Mouse (Mus musculus) mouse trophoblast stem cell (cell line): ENCODE results near the gene Arsa.

Experiments used
- in situ Hi-C, 2 experiments: fragments of 300-500 bp; cut with MseI, MboI; formaldehyde crosslinking; loops; 2 replicates in 1 of 2; 3 replicates in 1 of 2; pipeline ENCODE4 v1.15.1; 2025

Gene Arsa

DNA sequence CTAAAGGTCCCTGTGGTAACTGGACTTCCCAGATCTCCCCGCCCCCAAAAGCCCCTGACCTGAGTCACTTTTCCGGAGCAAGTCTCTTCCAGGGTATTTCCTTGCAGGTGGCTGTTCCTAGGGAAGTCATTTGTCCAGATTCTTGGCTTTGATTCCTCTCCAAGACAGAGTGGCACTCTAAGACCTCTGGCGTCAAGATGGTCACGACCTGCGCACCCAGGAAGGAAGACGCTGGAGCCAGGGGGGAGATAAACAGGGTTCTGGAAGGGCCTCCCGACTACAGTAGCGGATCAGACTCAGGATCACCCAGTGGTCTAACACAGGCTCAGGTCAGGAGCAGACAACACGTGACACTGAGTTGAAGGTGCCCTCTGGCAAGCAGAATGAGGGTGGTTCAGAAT, at the start of gene Arsa:
TSS of gene Arsa (minus strand) at position 335 of the 401 bp plus-strand sequence.
- in situ Hi-C loops = no loop called here

DNA sequence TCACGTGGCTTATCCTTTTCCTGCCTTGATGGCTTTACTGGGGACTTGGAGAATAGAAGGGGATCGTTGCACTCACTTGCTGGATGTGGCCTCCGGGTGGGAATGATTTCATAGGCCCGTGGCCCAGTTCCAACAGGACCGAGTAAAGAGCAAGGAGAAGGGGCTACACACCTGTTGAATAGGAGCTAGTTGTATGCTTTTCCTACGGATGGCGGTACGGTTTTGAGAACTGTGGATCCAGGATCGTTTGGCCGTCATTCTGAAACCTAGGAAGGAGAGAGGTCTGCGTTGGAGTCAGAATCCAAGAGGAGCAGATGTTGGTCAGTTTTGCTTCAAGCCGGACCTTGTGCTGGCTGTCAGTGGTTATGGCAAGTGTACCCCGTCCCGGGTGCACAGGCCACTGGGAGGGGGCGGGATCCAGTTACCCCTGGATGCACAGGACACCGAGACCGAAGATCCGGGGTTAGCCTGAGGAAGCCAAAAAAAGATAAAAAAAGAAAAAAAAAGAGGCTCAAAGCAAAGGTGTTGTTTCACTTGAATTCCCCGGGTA, 49.6 kb upstream of the Arsa start:
- in situ Hi-C loops = no loop called here

DNA sequence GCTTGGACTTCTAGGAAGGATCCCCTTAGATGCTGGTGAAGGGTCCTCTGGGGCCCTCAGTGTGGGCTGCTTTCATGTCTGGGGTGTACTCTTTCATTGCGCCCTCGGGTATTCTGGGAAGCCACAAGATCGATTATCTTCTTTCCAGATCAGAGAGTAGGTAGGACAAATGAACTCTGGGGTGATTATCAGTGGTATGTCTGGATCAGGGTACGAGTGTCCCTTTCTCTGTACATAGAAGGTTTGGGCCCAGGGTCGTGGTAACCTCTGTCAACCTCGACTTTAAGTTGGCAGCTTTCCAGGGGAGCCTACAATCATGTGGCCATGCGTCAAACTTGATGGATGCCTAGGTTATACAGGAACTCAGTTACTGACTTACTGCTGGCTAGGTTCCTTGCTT, 48.7 kb upstream of the Arsa start:
- in situ Hi-C loops = no loop called here

DNA sequence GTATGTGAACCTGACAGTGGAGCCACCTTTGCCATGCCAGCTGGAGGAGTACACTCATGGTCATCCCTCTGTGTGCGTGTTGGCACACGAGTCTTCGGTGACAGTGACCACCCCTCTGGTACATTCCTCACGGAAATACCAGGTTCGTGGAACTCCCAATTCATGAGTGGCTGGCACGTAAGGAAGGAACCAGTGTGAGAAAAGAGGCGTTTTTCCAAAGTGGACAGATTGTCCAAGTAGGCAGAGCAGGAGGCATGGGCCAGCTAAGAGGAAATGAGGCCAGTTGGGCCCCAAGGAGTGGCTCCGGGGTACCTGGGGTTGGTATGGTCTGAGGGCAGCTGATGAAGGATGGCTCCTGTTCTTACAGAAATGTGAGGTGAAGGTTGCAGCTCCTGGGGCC, 48.2 kb upstream of the Arsa start:
- in situ Hi-C loops = no loop called here

DNA sequence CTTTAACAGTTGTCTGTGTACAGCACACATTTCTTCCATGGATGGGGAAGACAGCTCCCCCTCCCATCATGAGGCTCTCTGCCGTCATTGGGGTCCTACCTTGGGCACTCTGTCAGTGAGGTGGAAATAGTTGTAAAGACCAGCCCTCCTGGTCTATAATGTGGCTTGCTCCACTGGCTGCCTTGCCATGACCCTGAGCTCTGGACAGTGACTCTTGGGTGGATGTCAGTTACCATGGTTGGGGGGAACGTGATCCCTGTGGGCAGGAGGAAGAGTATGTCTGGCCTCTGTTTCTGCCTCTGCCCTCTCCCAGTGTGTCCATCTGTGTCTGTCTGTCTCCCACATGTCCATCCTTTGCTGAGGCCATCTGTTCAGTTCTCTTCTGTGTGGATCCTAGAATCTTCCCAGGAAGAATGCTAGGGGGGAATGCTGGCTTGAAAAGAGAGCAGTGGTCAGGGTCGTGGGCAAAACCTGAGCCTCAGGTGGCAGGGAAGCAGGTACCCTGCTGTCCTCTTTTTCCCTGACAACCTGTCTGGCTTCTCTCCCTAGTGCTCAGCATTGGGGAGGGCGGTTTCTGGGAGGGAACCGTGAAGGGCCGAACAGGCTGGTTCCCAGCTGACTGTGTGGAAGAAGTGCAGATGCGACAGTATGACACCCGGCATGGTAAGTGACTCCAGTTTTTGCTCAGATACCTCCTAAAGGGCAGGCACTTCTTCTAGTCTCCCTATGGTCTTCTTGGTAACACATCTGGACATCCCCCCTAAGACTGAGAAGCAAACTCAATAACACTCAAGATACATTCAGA, 47.6 kb upstream of the Arsa start:
- in situ Hi-C loops = no loop called here

DNA sequence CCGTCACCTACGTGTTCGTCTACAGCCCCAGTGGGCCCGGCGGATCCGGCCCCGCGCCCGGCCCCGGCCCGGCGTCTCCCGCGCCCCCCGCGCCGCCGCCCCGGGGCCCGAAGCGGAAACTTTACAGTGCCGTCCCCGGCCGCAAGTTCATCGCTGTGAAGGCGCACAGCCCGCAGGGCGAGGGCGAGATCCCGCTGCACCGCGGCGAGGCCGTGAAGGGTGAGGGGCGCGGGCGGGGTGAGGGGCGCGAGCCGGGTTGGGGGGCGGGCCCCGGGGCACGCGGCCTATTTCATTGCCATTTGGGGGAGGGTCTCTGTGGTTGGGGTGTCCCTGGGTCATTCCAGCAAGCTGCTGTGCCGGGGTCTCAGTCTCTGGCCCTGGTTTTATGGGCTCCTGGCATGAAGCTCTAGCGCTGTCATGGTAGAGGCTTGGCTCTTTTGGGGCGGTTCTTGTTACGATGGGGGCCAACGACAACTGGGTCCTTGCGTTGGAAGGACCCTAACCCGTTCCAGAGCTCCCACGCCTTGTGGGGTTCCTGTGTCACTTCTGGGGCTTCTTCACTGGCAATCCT, 46.9 kb upstream of the Arsa start:
- in situ Hi-C loops = no loop called here

DNA sequence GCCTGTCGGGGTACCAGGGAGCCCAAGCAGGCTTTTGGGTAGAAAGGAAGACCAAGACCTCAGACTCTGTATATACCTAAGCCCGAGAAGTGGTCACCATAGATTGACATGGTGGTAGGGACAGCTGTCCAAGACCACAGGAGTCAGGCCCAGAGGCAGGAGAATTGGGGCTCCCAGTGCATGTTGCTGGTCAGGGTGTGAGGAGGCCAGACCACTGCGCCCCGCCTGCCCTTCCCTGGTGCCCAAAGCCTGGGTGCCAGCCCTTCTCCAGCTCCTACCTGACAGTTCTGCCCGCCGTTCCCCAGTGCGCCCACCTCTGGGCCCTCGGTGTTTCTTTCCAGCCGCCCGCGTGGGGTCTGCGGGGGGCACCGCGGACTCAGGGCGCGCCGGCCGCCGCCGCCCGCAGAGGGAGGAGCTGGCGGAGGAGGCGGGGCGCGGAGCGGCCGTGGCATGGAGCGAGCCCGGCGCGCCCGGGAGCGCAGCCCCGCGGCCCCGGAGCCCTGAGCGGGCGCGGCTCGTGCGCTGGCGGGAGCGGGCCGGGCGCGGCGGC, 46.1 kb upstream of the Arsa start:
- in situ Hi-C loops = no loop called here

DNA sequence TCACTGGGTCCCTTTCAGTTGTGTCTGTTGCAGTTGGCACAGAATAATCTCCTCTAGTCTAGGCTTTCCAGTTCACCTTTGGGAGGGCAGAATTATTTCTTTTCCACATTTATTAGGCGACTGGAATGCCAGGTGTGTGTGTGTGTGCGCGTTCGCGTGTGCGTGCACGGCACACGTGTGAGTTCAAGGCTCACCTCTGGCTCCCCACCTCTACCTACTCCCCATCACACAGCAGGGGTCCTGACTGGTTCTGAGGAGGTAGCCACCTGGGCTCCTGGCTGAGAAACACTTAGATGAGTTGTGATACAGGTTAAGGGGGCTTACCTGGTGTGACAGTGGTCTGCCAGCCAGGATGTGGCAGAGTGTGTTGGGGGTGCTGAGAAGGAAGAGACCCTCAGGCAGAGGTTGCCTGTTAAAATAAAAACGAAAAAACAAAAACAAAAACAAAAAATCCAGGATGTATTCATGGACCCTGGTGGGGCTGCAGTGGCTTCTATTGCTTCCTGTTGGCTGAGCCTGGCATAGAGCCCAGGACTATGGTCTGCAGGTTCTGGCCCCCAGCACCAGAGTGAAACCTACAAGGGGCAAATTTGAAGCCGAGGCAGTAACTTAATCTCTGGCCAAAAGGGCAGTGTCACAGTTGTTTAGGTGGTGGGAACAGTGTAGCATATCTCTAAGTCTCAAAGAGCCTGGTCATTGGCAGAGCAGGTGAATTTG, 45.5 kb upstream of the Arsa start:
- in situ Hi-C loops = no loop called here

DNA sequence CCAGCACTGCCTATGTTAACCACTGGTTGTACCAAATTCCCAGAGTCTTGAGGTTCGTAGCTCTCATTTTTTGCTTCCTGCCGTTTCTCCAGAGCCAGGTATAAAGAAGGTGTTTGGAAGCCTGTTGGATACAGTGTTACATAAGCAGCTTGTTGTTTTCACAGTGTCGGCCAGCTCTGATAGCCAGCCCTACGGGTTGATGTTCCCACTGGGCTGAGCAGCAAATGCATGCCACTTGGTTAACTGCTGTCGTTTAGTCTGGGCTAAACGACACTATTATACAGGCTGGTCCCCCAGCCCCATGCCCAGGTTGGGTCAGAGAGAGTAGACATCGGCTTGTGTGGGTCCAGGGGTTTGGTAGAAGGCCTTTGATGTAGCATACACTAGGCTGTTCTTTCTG, 44.7 kb upstream of the Arsa start:
- in situ Hi-C loops = no loop called here

DNA sequence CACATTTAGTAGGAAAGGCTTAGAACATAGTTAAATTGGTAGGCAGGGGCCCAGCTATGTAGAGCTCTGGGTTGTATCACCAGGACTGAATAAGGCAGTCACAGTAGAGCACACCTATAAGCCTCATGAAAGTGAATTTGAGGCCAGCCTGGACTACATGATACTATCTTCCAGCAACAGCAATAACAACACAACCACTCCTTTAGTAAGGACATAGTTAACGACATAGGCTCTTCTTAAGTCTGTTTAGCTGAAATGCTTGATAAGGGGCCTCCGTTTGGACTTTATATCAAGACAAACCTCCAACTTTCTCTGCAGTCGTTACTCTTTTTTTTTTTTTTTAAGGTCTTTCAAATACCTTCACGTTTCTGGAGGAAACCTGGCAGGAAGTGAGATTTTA, 35.5 kb upstream of the Arsa start:
- in situ Hi-C loops = no loop called here

DNA sequence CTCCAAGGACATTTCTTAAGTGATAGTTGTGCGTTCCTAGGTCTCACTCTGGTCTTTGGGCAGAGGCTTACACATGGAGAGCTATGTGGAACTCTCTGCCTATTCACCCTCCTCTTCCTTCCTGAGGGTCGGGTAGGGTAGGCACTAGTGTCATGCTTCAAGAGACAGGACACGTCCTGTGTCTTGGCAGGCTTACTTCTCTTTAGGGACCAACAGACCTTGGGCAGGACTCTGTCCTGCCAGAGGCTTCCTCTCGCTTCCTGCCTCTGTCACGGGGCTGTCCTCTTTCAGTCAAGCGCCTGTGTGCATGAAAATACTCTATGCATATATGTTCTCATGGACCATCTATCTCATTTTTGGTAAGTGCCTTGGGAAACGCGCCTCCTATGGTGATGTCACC, 30.5 kb upstream of the Arsa start:
- in situ Hi-C loops = no loop called here

DNA sequence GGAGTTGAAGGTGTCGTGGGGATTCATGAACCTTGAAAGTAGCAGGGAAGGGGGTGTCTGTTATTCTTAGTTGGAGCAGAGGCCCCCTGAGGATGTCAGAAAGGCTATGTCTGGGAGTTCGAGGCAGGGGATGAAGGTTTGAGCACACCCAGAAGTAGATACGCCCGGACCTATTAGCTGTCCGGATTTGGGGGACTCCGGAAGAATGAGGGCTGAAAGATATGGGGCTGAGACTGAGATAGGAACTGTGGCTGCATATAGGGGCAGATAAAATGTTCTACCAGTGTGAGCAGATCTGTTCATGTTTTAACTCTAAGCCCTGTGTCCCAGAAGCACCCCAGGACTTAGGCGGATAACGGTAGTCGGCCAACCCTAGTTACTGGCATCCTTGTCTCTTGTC, 27.6 kb upstream of the Arsa start:
- in situ Hi-C loops = no loop called here

DNA sequence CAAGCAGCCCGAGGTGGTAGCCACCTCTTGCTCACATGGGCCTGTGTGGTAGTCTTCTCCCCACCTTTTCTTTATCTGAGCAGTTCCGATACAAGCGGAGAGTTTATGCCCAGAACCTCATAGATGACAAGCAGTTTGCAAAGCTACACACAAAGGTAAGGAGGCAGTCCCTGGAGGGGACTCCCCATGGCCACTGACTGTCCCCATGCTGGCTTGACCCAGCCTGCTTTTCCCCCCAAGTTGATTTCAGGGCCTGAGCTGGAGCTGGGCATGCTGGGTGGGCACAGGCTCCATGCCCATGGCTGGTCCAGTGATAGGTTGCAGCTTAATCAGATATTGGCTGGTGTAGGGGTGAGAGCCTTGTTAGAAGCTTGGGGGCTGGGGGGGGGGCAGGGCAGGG, 24.1 kb upstream of the Arsa start:
- in situ Hi-C loops = no loop called here

DNA sequence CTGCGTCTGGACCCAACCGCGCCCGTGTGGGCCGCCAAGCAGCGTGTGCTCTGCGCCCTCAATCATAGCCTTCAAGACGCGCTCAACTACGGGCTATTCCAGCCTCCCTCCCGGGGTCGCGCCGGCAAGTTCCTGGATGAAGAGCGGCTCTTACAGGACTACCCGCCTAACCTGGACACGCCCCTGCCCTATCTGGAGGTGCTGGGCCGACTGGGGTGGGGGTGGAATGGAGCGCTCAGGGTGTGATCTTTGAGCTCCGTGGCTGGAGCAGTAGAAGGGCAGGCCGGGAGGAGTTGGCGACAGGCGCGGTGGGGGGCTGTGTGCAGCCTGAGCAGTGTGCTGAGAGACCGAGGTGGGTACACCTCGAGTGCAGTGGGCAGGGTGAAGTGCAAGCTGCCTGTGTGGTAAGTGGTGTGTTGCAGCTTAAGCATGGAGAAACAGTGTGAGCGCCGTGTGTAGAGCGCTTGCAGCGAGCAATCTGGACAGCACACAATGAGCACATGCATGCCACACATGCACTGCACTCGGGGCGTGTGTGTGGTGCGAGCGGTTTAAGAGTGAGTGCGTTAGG, 23.1 kb upstream of the Arsa start:
- in situ Hi-C loops = no loop called here

DNA sequence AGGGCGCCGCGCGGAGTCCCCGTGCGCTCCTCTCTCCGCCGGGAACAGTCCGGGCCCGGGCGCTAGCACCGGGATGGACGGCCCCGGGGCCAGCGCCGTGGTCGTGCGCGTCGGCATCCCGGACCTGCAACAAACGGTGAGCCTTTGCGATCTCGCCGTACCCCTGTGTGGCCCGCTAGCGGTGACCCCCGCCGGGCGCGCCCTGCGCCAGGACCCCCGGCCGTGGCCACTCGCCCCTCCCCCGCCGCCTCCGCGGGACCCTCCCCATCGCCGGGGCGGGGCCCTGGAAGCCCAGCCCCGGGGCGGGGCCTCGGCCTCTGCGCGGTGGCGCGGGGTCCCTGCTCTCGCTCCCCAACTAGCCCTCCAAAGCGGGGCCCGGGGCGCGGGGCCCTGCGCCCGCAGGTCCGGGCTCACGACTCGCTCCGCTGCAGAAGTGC, 22.6 kb upstream of the Arsa start:
- in situ Hi-C loops = no loop called here

DNA sequence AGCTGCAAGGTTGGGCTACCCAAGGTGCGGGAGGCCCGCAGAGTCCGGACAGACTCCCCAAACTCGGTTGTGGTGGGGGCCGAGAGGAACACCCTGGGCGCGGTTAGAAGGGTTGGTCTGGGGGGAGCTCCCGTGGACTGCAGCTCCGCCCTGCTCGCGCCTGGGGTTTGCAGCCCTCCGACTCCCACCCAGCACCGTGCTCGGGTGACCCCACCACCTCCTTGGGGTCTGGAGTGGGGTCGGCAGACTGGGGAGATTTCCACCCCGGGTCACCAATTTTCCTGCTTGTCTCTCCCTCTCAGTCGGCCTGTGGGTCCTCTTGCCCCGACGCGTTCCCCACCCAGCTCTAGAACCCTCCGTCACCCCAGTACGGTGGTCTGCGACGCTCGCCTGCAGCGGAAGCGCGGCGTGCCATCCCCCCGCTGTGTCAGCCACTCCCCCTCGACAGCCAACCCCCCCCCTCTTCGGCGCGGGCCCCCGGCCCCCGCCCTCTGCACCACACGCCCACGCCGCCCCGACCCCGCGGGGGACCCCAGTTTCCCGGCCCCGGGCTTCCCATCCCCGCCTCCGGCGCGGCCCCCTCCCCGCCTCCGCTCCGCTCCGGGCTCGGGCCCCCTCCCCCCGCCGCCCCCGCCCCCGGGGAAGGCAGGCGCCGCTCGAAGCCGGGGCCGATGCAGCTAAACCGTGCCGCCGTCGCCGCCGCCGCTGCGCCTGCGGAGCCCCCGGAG, 21.9 kb upstream of the Arsa start, which contains the start of gene Shank3:
TSS of gene Shank3 (plus strand) at position 663 of the 728 bp plus-strand sequence.
- in situ Hi-C loops = no loop called here

DNA sequence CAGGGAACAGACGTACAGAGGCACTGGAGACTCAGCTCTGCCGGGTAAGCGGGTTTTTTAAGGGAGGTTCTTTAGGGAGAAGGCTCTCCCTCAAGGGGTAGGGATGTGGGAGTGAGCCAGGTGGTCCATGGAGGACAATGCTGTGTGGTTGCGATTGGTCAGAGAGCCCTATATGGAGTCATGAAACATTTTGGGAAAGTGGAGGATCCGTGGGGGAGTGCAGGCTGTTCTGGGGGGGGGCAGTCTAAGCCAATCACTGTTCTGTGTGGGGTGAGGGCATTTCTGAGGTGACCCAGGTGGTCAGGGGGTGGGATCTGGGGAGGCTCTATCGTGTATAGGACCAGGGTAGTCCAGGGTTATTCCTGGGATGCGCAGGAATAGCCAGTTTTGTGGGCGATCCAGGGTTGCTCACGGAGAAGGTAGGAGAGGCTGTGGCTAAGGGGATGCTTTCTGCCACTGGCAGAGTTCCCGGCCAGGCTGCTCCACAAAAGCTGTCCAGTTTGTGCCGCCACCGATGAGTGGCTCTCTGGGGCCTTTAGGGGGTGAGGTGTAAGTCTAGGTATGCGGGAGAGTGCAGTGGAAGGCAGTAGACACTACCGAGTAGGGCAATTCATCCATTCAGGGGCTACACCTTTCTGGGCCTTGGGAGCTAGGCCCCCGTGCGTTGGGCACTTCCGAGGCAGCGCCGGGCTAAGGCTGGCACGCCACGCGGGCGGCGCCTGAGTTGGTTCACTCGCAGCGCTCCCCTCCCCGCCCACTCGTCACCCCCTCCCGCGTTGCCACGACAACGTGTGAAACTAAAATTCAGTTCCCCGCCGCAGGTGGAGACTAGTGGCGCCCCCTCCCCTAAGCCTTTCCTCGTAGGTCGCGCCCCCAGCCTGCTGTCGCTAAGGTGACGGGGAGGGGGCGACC, 21.1 kb upstream of the Arsa start:
- in situ Hi-C loops = no loop called here

DNA sequence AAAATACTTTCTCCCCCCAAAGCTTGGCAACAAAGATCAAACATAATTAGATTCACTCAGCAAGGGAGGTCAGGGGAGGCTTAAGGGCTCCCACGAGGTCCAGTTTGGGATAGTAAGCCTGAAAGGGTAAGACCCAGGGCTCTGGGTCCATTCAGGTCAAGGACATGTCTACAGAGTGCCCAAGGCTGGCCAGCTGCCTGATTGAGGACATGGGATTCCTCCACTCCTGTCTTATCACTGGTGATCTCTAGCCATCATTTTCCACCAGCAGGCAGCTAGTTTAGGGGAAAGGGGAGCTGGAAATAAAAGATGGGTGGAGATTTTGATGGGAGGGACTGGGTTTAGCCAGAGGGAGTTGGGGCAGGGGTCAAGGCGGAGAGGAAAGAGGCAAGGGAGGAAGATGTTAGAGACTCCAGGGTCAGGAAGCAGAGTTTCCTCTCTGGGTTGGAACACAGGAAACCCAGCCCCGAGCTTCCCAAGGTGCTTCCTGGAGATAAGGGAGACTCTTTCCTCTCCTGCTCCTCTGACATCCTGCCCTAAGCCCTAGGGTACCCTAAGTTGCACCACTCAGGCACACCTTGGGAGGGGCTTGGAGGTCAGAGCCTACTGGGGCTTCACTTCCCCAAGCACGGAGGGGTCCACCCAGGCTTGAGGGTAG, 20.3 kb upstream of the Arsa start:
- in situ Hi-C loops = no loop called here

DNA sequence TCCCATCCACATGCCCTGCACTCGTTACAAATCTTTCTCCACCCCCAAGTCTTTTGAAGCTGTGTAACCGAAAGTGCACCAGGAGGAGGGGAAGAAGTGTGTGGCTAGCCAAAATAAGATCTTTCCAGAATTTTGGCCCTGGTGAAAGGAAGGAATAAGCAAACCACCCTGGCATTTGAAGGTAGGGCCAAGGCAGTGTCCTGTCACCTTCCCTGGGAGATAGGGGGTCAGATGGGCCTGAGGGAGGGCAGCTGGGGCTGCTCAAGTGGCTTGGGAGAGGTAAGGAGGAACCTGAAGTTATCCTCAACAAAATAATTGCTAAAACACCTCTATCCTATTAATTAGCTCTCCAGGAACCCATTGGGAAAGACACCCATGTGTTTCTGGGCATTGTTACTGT, 19.6 kb upstream of the Arsa start:
- in situ Hi-C loops = no loop called here

DNA sequence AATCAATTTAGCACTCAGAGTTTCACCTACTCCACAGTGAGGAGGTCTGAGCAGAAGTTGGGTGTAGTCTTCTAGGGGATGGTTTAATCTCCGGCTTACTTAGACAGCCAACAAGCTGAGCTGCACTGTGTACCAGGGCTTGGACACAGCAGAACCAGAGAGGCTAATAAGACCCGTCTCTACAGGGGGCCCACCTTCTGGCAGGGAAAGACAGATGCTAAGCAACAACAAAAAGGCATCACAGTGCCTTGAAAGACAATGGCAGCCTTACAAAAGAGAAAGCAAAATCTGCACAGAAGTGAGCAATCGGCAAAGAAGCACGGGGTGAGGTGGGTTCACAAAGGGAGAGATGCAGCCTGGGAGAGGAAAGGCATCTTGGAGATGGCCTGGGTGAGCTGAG, 18.9 kb upstream of the Arsa start:
- in situ Hi-C loops = no loop called here
